Mouse (Mus musculus): ENCODE results near the gene Olfr1198. TPM values are rescaled to one million over a fixed set of nuclear protein-coding genes. Genes with fewer than 3 reads are reported as not detected.

Gene Olfr1198
- not detected in 2 replicates for polyA plus RNA-seq (2012; rRNA removed)

DNA sequence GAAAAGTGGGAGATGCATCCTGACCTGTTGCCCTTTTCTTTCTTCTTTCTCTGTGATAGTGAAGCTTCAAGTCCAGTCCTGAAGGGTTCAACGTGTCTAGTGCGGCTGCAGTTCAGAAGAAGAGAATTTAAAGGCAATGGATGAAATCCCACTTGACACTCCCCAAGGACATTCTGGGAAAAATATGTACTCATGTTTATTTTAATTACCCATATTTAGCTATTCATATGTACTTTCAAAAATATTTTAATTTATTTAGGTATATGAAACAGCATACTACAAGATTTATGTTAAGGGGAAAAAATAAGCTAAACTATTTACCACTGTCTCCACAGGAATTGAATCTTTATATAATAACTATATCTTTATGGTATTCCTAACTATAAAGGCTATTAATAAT lies at the start of gene Olfr1198:
Olfr1198 (minus strand) TSS at position 101 of the 400 bp plus-strand sequence.
- H3K27me3 ChIP-seq (ENCODE audit: control insufficient read depth, insufficient read depth, low read length), result no peaks in the 10 kb centered on the region
- WGBS, result 97% methylated on average over 2 of the region's 2 CpGs
- H3K4me3 ChIP-seq (replicated peaks; ENCODE audit: insufficient read depth, low read depth, low read length), result no peak within 1 kb of the TSS
- no peak within 1 kb of the TSS for H3K27ac ChIP-seq (ENCODE audit: insufficient read depth, low read length)
- TF ChIP-seq POLR2A (IDR thresholded peaks at IDR 0.05; ENCODE audit: borderline replicate concordance, insufficient read depth, low read length), result no peak
- no peak for TF ChIP-seq CTCF (IDR thresholded peaks at IDR 0.05; ENCODE audit: borderline replicate concordance, insufficient read depth, low read depth, low read length)
- DNase-seq, result no peak
- no peaks in the 10 kb centered on the region for H3K4me1 ChIP-seq (ENCODE audit: control insufficient read depth, insufficient read depth, low read length)

DNA sequence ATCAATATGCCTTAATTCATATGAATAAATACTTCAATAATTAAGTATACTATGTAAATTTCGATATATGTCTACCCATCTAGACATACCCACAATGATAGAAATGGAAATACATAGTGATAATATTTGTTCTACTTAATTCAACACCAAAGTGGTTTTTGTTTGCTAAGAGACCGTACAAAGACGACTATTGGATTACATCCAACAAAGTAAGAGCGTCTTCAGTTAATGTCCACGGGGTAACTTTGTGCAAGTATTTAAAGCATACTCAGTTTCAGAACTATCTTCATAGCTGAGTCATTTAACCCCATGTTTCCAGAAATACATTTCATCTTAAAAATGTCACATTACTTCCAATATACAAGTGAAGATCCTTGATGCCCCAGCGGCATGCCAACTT lies 41.6 kb upstream of the Olfr1198 start, which contains the start of gene Olfr1201:
Olfr1201 (plus strand) TSS at position 301 of the 400 bp plus-strand sequence.
- no peaks in the 10 kb centered on the region for H3K4me1 ChIP-seq (ENCODE audit: control insufficient read depth, insufficient read depth, low read length)
- DNase-seq, result no peak
- no peaks in the 10 kb centered on the region for H3K27me3 ChIP-seq (ENCODE audit: control insufficient read depth, insufficient read depth, low read length)
- H3K4me3 ChIP-seq (replicated peaks; ENCODE audit: insufficient read depth, low read depth, low read length), result no peak within 1 kb of the TSS
- WGBS, result 56% methylated on average over 6 of the region's 6 CpGs
- TF ChIP-seq POLR2A (IDR thresholded peaks at IDR 0.05; ENCODE audit: borderline replicate concordance, insufficient read depth, low read length) (no peak), CTCF (IDR thresholded peaks at IDR 0.05; ENCODE audit: borderline replicate concordance, insufficient read depth, low read depth, low read length) (no peak)
- H3K27ac ChIP-seq (ENCODE audit: insufficient read depth, low read length), result no peak within 1 kb of the TSS

- Histone ChIP-seq H3K27me3 (ENCODE audit: control insufficient read depth, insufficient read depth, low read length) (no peaks in the 10 kb centered on the region), H3K4me3 (replicated peaks; ENCODE audit: insufficient read depth, low read depth, low read length) (no peak within 1 kb of the TSS), H3K27ac (ENCODE audit: insufficient read depth, low read length) (no peak within 1 kb of the TSS), H3K4me1 (ENCODE audit: control insufficient read depth, insufficient read depth, low read length) (no peaks in the 10 kb centered on the region)
- TF ChIP-seq CTCF (IDR thresholded peaks at IDR 0.05; ENCODE audit: borderline replicate concordance, insufficient read depth, low read depth, low read length) (no peak), POLR2A (IDR thresholded peaks at IDR 0.05; ENCODE audit: borderline replicate concordance, insufficient read depth, low read length) (no peak)
- no peak for DNase-seq
- WGBS, result 78% methylated on average over 2 of the region's 2 CpGs
These were observed 19.2 kb upstream of the Olfr1198 start, which contains the start of gene Olfr1200 for GRCm38 (mm10) chr2:88770388-88770787. Gene Olfr1200, minus strand, starts transcription at chr2:88770488.

- H3K27me3 ChIP-seq (ENCODE audit: control insufficient read depth, insufficient read depth, low read length), result no peaks in the 10 kb centered on the region
- H3K4me1 ChIP-seq (ENCODE audit: control insufficient read depth, insufficient read depth, low read length), result no peaks in the 10 kb centered on the region
- 91% methylated on average over 2 of the region's 2 CpGs for WGBS
- TF ChIP-seq CTCF (IDR thresholded peaks at IDR 0.05; ENCODE audit: borderline replicate concordance, insufficient read depth, low read depth, low read length) (no peak), POLR2A (IDR thresholded peaks at IDR 0.05; ENCODE audit: borderline replicate concordance, insufficient read depth, low read length) (no peak)
- H3K27ac ChIP-seq (ENCODE audit: insufficient read depth, low read length), result no peak within 1 kb of the TSS
- DNase-seq, result no peak
- H3K4me3 ChIP-seq (replicated peaks; ENCODE audit: insufficient read depth, low read depth, low read length), result no peak within 1 kb of the TSS
These were observed 9.2 kb upstream of the Olfr1198 start, which contains the start of gene Olfr1199 for GRCm38 (mm10) chr2:88760369-88760768. Gene Olfr1199, minus strand, starts transcription at chr2:88760469.

- WGBS, result 71% methylated on average over 3 of the region's 3 CpGs
- DNase-seq, result no peak
- no peak for TF ChIP-seq POLR2A (IDR thresholded peaks at IDR 0.05; ENCODE audit: borderline replicate concordance, insufficient read depth, low read length)
- no peak for TF ChIP-seq CTCF (IDR thresholded peaks at IDR 0.05; ENCODE audit: borderline replicate concordance, insufficient read depth, low read depth, low read length)
- no peaks in the 10 kb centered on the region for H3K27me3 ChIP-seq (ENCODE audit: control insufficient read depth, insufficient read depth, low read length)
- H3K27ac ChIP-seq (ENCODE audit: insufficient read depth, low read length), result no peak overlapping the region
- no peak overlapping the region for H3K4me3 ChIP-seq (replicated peaks; ENCODE audit: insufficient read depth, low read depth, low read length)
- H3K4me1 ChIP-seq (ENCODE audit: control insufficient read depth, insufficient read depth, low read length), result no peaks in the 10 kb centered on the region
These were observed 7.8 kb downstream of the Olfr1198 start for GRCm38 (mm10) chr2:88743379-88743778.

GRCm38 (mm10) chr2:88732266-88732665 lies 18.9 kb downstream of the Olfr1198 start, which contains the start of gene Olfr1197:
Gene Olfr1197, minus strand, starts transcription at chr2:88732366.
- no peaks in the 10 kb centered on the region for H3K27me3 ChIP-seq (ENCODE audit: control insufficient read depth, insufficient read depth, low read length)
- H3K27ac ChIP-seq (ENCODE audit: insufficient read depth, low read length), result no peak within 1 kb of the TSS
- WGBS, result 89% methylated on average over 1 of the region's 1 CpGs
- no peaks in the 10 kb centered on the region for H3K4me1 ChIP-seq (ENCODE audit: control insufficient read depth, insufficient read depth, low read length)
- no peak for TF ChIP-seq POLR2A (IDR thresholded peaks at IDR 0.05; ENCODE audit: borderline replicate concordance, insufficient read depth, low read length)
- TF ChIP-seq CTCF (IDR thresholded peaks at IDR 0.05; ENCODE audit: borderline replicate concordance, insufficient read depth, low read depth, low read length), result no peak
- H3K4me3 ChIP-seq (replicated peaks; ENCODE audit: insufficient read depth, low read depth, low read length), result no peak within 1 kb of the TSS
- DNase-seq, result no peak

DNA sequence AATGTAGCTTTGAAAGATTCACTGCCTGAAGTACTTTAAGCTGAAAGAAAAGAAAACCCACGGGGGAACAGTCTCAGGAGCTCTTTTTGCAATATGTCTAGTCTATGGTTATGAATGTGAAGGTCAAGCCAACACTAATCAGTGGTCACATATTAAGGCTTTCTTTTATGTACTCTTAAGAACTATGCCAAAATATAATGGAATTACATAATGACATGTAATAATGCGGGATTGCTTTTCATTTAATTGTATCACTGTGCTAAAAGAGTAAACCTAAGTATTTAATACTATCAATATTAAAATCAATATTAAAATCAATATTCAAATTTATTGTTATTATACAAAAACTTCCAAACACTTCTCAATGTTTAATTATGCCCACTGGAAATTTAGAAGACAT lies 46.7 kb downstream of the Olfr1198 start, which contains the start of gene Olfr1196:
Olfr1196 (minus strand) TSS at position 101 of the 400 bp plus-strand sequence.
- H3K27ac ChIP-seq (ENCODE audit: insufficient read depth, low read length), result no peak within 1 kb of the TSS
- TF ChIP-seq POLR2A (IDR thresholded peaks at IDR 0.05; ENCODE audit: borderline replicate concordance, insufficient read depth, low read length), result no peak
- no peak for TF ChIP-seq CTCF (IDR thresholded peaks at IDR 0.05; ENCODE audit: borderline replicate concordance, insufficient read depth, low read depth, low read length)
- H3K27me3 ChIP-seq (ENCODE audit: control insufficient read depth, insufficient read depth, low read length), result no peaks in the 10 kb centered on the region
- no peak within 1 kb of the TSS for H3K4me3 ChIP-seq (replicated peaks; ENCODE audit: insufficient read depth, low read depth, low read length)
- 84% methylated on average over 2 of the region's 2 CpGs for WGBS
- H3K4me1 ChIP-seq (ENCODE audit: control insufficient read depth, insufficient read depth, low read length), result no peaks in the 10 kb centered on the region
- DNase-seq, result no peak

Other genes with a start within 250 kb of the Olfr1198 start
- gene Olfr1186, start 232.8 kb downstream of the Olfr1198 start, polyA plus RNA-seq (2012; rRNA removed), result not detected in 2 replicates
- not detected in 2 replicates for gene Olfr1188, start 194.4 kb downstream of the Olfr1198 start, polyA plus RNA-seq (2012; rRNA removed)
- not detected in 2 replicates for gene Olfr1189, start 164.9 kb downstream of the Olfr1198 start, polyA plus RNA-seq (2012; rRNA removed)
- not detected in 2 replicates for gene Olfr1191-ps1, start 110.8 kb downstream of the Olfr1198 start, polyA plus RNA-seq (2012; rRNA removed)
- not detected in 2 replicates for gene Olfr1192-ps1, start 102.9 kb downstream of the Olfr1198 start, polyA plus RNA-seq (2012; rRNA removed)
- not detected in 2 replicates for gene Olfr1193, start 75.7 kb downstream of the Olfr1198 start, polyA plus RNA-seq (2012; rRNA removed)
- not detected in 2 replicates for gene Olfr1195, start 62.2 kb downstream of the Olfr1198 start, polyA plus RNA-seq (2012; rRNA removed)
- not detected in 2 replicates for gene Olfr1196, start 46.8 kb downstream of the Olfr1198 start, polyA plus RNA-seq (2012; rRNA removed)
- not detected in 2 replicates for gene Olfr1197, start 19.0 kb downstream of the Olfr1198 start, polyA plus RNA-seq (2012; rRNA removed)
- gene Olfr1199, start 9.1 kb upstream of the Olfr1198 start, polyA plus RNA-seq (2012; rRNA removed), result not detected in 2 replicates
- gene Olfr1200, start 19.1 kb upstream of the Olfr1198 start, polyA plus RNA-seq (2012; rRNA removed), result not detected in 2 replicates
- gene Olfr1201, start 41.7 kb upstream of the Olfr1198 start, polyA plus RNA-seq (2012; rRNA removed), result not detected in 2 replicates
- gene Olfr1202, start 63.1 kb upstream of the Olfr1198 start, polyA plus RNA-seq (2012; rRNA removed), result not detected in 2 replicates
- gene Olfr1205, start 78.4 kb upstream of the Olfr1198 start, polyA plus RNA-seq (2012; rRNA removed), result not detected in 2 replicates
- gene Olfr1204, start 97.9 kb upstream of the Olfr1198 start, polyA plus RNA-seq (2012; rRNA removed), result not detected in 2 replicates
- gene Olfr1206, start 111.9 kb upstream of the Olfr1198 start, polyA plus RNA-seq (2012; rRNA removed), result not detected in 2 replicates
- not detected in 2 replicates for gene Olfr1208, start 150.9 kb upstream of the Olfr1198 start, polyA plus RNA-seq (2012; rRNA removed)
- gene Olfr1209, start 163.8 kb upstream of the Olfr1198 start, polyA plus RNA-seq (2012; rRNA removed), result not detected in 2 replicates
- not detected in 2 replicates for gene Olfr1211, start 186.7 kb upstream of the Olfr1198 start, polyA plus RNA-seq (2012; rRNA removed)
- gene Olfr1212, start 202.6 kb upstream of the Olfr1198 start, polyA plus RNA-seq (2012; rRNA removed), result not detected in 2 replicates
- gene Gm13762, start 228.9 kb upstream of the Olfr1198 start, polyA plus RNA-seq (2012; rRNA removed), result not detected in 2 replicates
- not detected in 2 replicates for gene Olfr1214, start 241.3 kb upstream of the Olfr1198 start, polyA plus RNA-seq (2012; rRNA removed)

All from cerebellum, adult 2 months (tissue).